Mouse (Mus musculus) limb, embryonic 12.5 days (tissue): ENCODE results near the gene Rad50. TPM values are rescaled to one million over a fixed set of nuclear protein-coding genes. Genes with fewer than 3 reads are reported as not detected.

ENCODE experiments used
- ATAC-seq: fragments of 200-750 bp; cut with Nextera tagmentation; 2 replicates; pipeline ENCODE4 v1.8.0; 2017; ENCODE audit warnings: low read depth, moderate TSS enrichment; ENCODE audit not compliant: insufficient number of reproducible peaks, insufficient read depth, low FRiP score, low TSS enrichment
- H3K27ac ChIP-seq: fragments of 300-500 bp; sonication (generic); 2 replicates; pipeline ENCODE4 v1.5.1; 2016; ENCODE audit warnings: mild to moderate bottlenecking, moderate library complexity
- H3K27me3 ChIP-seq: fragments of 300-500 bp; sonication (generic); 2 replicates; pipeline ENCODE4 v1.6.1; 2016; ENCODE audit warnings: mild to moderate bottlenecking, moderate library complexity
- H3K36me3 ChIP-seq: fragments of 300-500 bp; sonication (generic); 2 replicates; pipeline ENCODE4 v1.6.1; 2016; ENCODE audit warnings: mild to moderate bottlenecking, moderate library complexity
- H3K4me1 ChIP-seq: fragments of 300-500 bp; sonication (generic); replicated peaks from 2 replicates; pipeline ENCODE4 v1.6.1; 2016
- H3K4me2 ChIP-seq: fragments of 300-500 bp; sonication (generic); 2 replicates; pipeline ENCODE4 v1.6.1; 2016; ENCODE audit warnings: mild to moderate bottlenecking, moderate library complexity
- H3K4me3 ChIP-seq: fragments of 300-500 bp; sonication (generic); replicated peaks from 2 replicates; pipeline ENCODE4 v1.5.1; 2016; ENCODE audit warnings: mild to moderate bottlenecking
- H3K9ac ChIP-seq: fragments of 300-500 bp; sonication (generic); replicated peaks from 2 replicates; pipeline ENCODE4 v1.6.1; 2016; ENCODE audit warnings: mild to moderate bottlenecking, moderate library complexity
- H3K9me3 ChIP-seq: fragments of 300-500 bp; sonication (generic); 2 replicates; pipeline ENCODE4 v1.6.1; 2016; ENCODE audit warnings: mild to moderate bottlenecking, moderate library complexity
- WGBS: fragments of 180-500 bp; shearing (Covaris S2); methylation state at CpG from one replicate; pipeline ENCODE4 v1.1.7; 2016; 5-methylcytosine and 5-hydroxymethylcytosine counted together
- polyA plus RNA-seq: library from polyadenylated mRNA; unstranded; fragments of >200 nt; fragmentation: Nextera tagmentation; extraction: Ambion mirVana; gene quantifications from 2 replicates; pipeline ENCODE4 v1.2.1, GENCODE M21; 2016

The Rad50 gene
- polyA plus RNA-seq, 1 experiment from 2014 or later = 30.5 TPM

- Histone ChIP-seq H3K9ac (no peak overlapping the region), H3K36me3 (peaks cover 37% of the 10 kb centered on the region), H3K4me2 (no peak overlapping the region), H3K4me1 (no peaks in the 10 kb centered on the region), H3K27ac (no peak overlapping the region), H3K9me3 (no peaks in the 10 kb centered on the region), H3K4me3 (no peak overlapping the region), H3K27me3 (no peaks in the 10 kb centered on the region)
- ATAC-seq = no peak
- WGBS = 96% methylated on average over 9 of the region's 9 CpGs
These were observed 50.4 kb downstream of the Rad50 start for GRCm38 (mm10) chr11:53656558-53657202.

GRCm38 (mm10) chr11:53655043-53655442, 52.1 kb downstream of the Rad50 start:
- H3K4me3 ChIP-seq = no peak overlapping the region
- H3K27me3 ChIP-seq = no peaks in the 10 kb centered on the region
- ATAC-seq = no peak
- H3K27ac ChIP-seq = no peak overlapping the region
- H3K4me1 ChIP-seq = no peaks in the 10 kb centered on the region
- H3K4me2 ChIP-seq = no peak overlapping the region
- peaks cover 53% of the 10 kb centered on the region for H3K36me3 ChIP-seq
- H3K9ac ChIP-seq = no peak overlapping the region
- no peaks in the 10 kb centered on the region for H3K9me3 ChIP-seq
- WGBS = 88% methylated on average over 5 of the region's 5 CpGs

GRCm38 (mm10) chr11:53652427-53652826, 54.7 kb downstream of the Rad50 start:
- Histone ChIP-seq H3K36me3 (peaks cover 64% of the 10 kb centered on the region), H3K27ac (no peak overlapping the region), H3K4me3 (no peak overlapping the region), H3K9ac (no peak overlapping the region), H3K4me1 (no peaks in the 10 kb centered on the region), H3K4me2 (no peak overlapping the region), H3K9me3 (no peaks in the 10 kb centered on the region), H3K27me3 (no peaks in the 10 kb centered on the region)
- no peak for ATAC-seq
- WGBS = 95% methylated on average over 2 of the region's 2 CpGs

GRCm38 (mm10) chr11:53651441-53651840, 55.7 kb downstream of the Rad50 start:
- Histone ChIP-seq H3K4me3 (no peak overlapping the region), H3K36me3 (peaks cover 67% of the 10 kb centered on the region), H3K9ac (no peak overlapping the region), H3K27me3 (no peaks in the 10 kb centered on the region), H3K9me3 (no peaks in the 10 kb centered on the region), H3K27ac (no peak overlapping the region), H3K4me1 (no peaks in the 10 kb centered on the region), H3K4me2 (no peak overlapping the region)
- 95% methylated on average over 4 of the region's 4 CpGs for WGBS
- no peak for ATAC-seq

- no peak for ATAC-seq
- H3K4me3 ChIP-seq = no peak overlapping the region
- no peak overlapping the region for H3K27ac ChIP-seq
- no peaks in the 10 kb centered on the region for H3K9me3 ChIP-seq
- H3K9ac ChIP-seq = no peak overlapping the region
- whole genome bisulfite sequencing = 83% methylated on average over 5 of the region's 5 CpGs
- 0 out of 2 replicates have a peak, but pooled peaks cover 3% of the 10 kb centered on the region for H3K27me3 ChIP-seq
- H3K4me1 ChIP-seq = no peaks in the 10 kb centered on the region
- H3K4me2 ChIP-seq = no peak overlapping the region
- H3K36me3 ChIP-seq = 0 out of 2 replicates have a peak, but pooled peaks cover 8% of the 10 kb centered on the region
These were observed 63.1 kb downstream of the Rad50 start for GRCm38 (mm10) chr11:53644017-53644416.

- Histone ChIP-seq H3K9me3 (no peaks in the 10 kb centered on the region), H3K4me2 (no peak overlapping the region), H3K4me1 (0 out of 2 replicates have a peak, but pooled peaks cover under 1% of the 10 kb centered on the region), H3K9ac (no peak overlapping the region), H3K27me3 (peaks cover 3% of the 10 kb centered on the region; the same call in 1 of the 2 replicates), H3K27ac (no peak overlapping the region), H3K4me3 (no peak overlapping the region), H3K36me3 (0 out of 2 replicates have a peak, but pooled peaks cover 3% of the 10 kb centered on the region)
- WGBS = 83% methylated on average over 12 of the region's 12 CpGs
- ATAC-seq = no peak
These were observed 64.3 kb downstream of the Rad50 start for GRCm38 (mm10) chr11:53642744-53643279.

- Histone ChIP-seq H3K27me3 (peaks cover 11% of the 10 kb centered on the region), H3K9me3 (no peaks in the 10 kb centered on the region), H3K4me2 (peak overlapping the region; percentile 46; the same call in 1 of the 2 replicates), H3K9ac (no peak overlapping the region), H3K27ac (peak overlapping the region; percentile 74), H3K4me1 (peaks cover 23% of the 10 kb centered on the region), H3K4me3 (no peak overlapping the region), H3K36me3 (no peaks in the 10 kb centered on the region)
- whole genome bisulfite sequencing = 69% methylated on average over 10 of the region's 10 CpGs
- ATAC-seq = no peak
These were observed 69.3 kb downstream of the Rad50 start for GRCm38 (mm10) chr11:53637803-53638260.

- H3K36me3 ChIP-seq = no peaks in the 10 kb centered on the region
- peak overlapping the region; percentile 46 for H3K4me2 ChIP-seq
- no peaks in the 10 kb centered on the region for H3K9me3 ChIP-seq
- peak; percentile 47; the same call in 1 of the 2 replicates for ATAC-seq
- H3K4me3 ChIP-seq = peak overlapping the region; percentile 22
- peaks cover 23% of the 10 kb centered on the region for H3K4me1 ChIP-seq
- 6% methylated on average over 21 of the region's 21 CpGs for WGBS
- 0 out of 2 replicates have a peak overlapping the region, but pooled peaks have one; percentile 14 for H3K9ac ChIP-seq
- H3K27ac ChIP-seq = peak overlapping the region; percentile 74
- H3K27me3 ChIP-seq = peaks cover 11% of the 10 kb centered on the region
These were observed 69.9 kb downstream of the Rad50 start for GRCm38 (mm10) chr11:53637046-53637802.

- H3K4me1 ChIP-seq = peaks cover 23% of the 10 kb centered on the region
- peak overlapping the region; percentile 85 for H3K4me2 ChIP-seq
- peaks cover 11% of the 10 kb centered on the region for H3K27me3 ChIP-seq
- peak overlapping the region; percentile 51 for H3K9ac ChIP-seq
- WGBS = under 1% methylated on average over 40 of the region's 40 CpGs
- no peak for ATAC-seq
- no peak overlapping the region for H3K27ac ChIP-seq
- H3K9me3 ChIP-seq = no peaks in the 10 kb centered on the region
- H3K36me3 ChIP-seq = no peaks in the 10 kb centered on the region
- peak overlapping the region; percentile 39 for H3K4me3 ChIP-seq
These were observed 70.9 kb downstream of the Rad50 start for GRCm38 (mm10) chr11:53636183-53636646.

- ATAC-seq = no peak
- Histone ChIP-seq H3K4me1 (peaks cover 23% of the 10 kb centered on the region), H3K27me3 (peaks cover 11% of the 10 kb centered on the region), H3K9me3 (no peaks in the 10 kb centered on the region), H3K27ac (no peak overlapping the region), H3K4me2 (peak overlapping the region; percentile 85), H3K4me3 (peak overlapping the region; percentile 39), H3K9ac (peak overlapping the region; percentile 51), H3K36me3 (no peaks in the 10 kb centered on the region)
- WGBS = 45% methylated on average over 9 of the region's 9 CpGs
These were observed 71.4 kb downstream of the Rad50 start for GRCm38 (mm10) chr11:53635590-53636182.

GRCm38 (mm10) chr11:53634556-53634955, 72.6 kb downstream of the Rad50 start, which contains the start of gene Il13:
TSS of gene Il13 (minus strand) at chr11:53634702.
- H3K36me3 ChIP-seq = no peaks in the 10 kb centered on the region
- H3K4me2 ChIP-seq = no peak within 1 kb of the TSS
- ATAC-seq = no peak
- H3K9me3 ChIP-seq = no peaks in the 10 kb centered on the region
- peaks cover 23% of the 10 kb centered on the region for H3K4me1 ChIP-seq
- H3K27me3 ChIP-seq = peaks cover 8% of the 10 kb centered on the region
- H3K9ac ChIP-seq = no peak within 1 kb of the TSS
- no peak within 1 kb of the TSS for H3K27ac ChIP-seq
- WGBS = 96% methylated on average over 8 of the region's 8 CpGs
- no peak within 1 kb of the TSS for H3K4me3 ChIP-seq
